Mouse (Mus musculus) megakaryocyte, embryonic 14.5 days (primary cell): ENCODE measurements around the gene Ugt1a6a.
"Not testable (repeated sequence)": the region's sequence is repeated elsewhere in the genome, so short reads cannot be mapped to it uniquely, and the experiment has no call there.

Experiments
- FLI1 ChIP-seq: IDR thresholded peaks from 2 replicates; pipeline ENCODE4 v1.6.1; 2012; ENCODE audit warnings: low read length, inconsistent platforms, mixed read lengths
- GATA1 ChIP-seq: IDR thresholded peaks from 3 replicates; pipeline ENCODE4 v1.6.1; 2012; ENCODE audit warnings: mixed read lengths, low read length, inconsistent platforms, borderline replicate concordance

DNA sequence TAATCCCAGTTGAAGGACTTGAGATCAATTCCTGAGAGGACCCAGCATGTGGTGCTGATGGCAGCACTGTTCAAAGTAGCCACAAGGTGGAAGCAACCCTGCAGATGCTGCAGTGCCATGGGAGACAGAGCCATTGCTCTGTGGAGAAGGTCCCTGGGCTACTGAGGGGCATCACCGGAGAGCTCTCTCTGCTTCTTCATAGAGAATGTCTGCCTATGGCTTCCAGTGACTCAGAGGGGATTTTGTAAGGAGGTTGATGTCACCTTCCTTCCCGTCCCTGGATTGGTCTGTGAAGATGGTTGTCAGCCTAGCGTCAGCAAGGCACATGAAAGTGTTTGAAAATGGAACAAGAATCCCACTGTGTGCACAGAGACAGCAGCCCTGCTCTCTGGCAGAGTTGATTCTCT lies 40.3 kb upstream of the Ugt1a6a start:
- not testable (repeated sequence) for TF ChIP-seq GATA1, FLI1
